Mouse (Mus musculus): ENCODE results near the gene Specc1.

Specc1 gene

GRCm38 (mm10) chr11:61967034-61967433 lies 10.5 kb downstream of the Specc1 start:
- DNase-seq (ENCODE audit: low spot score in 2 of 2) = no peak

- DNase-seq (ENCODE audit: low spot score in 2 of 2) = no peak
These were observed 12.3 kb downstream of the Specc1 start for GRCm38 (mm10) chr11:61968875-61969274.

- DNase-seq (ENCODE audit: low spot score in 2 of 2) = no peak
These were observed 14.3 kb downstream of the Specc1 start for GRCm38 (mm10) chr11:61970901-61971300.

- DNase-seq (ENCODE audit: low spot score in 2 of 2) = no peak
These were observed 15.1 kb downstream of the Specc1 start for GRCm38 (mm10) chr11:61971441-61972221.

GRCm38 (mm10) chr11:61974106-61974707 lies 17.6 kb downstream of the Specc1 start:
- DNase-seq (ENCODE audit: low spot score in 2 of 2) = no peak

- DNase-seq (ENCODE audit: low spot score in 2 of 2) = no peak
These were observed 19.2 kb downstream of the Specc1 start for GRCm38 (mm10) chr11:61975783-61976182.

- no peak for DNase-seq (ENCODE audit: low spot score in 2 of 2)
These were observed 24.7 kb downstream of the Specc1 start for GRCm38 (mm10) chr11:61981285-61981684.

- no peak for DNase-seq (ENCODE audit: low spot score in 2 of 2)
These were observed 26.3 kb downstream of the Specc1 start for GRCm38 (mm10) chr11:61982828-61983227.

GRCm38 (mm10) chr11:61986939-61987338 lies 30.4 kb downstream of the Specc1 start:
- DNase-seq (ENCODE audit: low spot score in 2 of 2) = no peak

- no peak for DNase-seq (ENCODE audit: low spot score in 2 of 2)
These were observed 33.1 kb downstream of the Specc1 start for GRCm38 (mm10) chr11:61989647-61990046.

GRCm38 (mm10) chr11:61991576-61991975 lies 35.0 kb downstream of the Specc1 start:
- no peak for DNase-seq (ENCODE audit: low spot score in 2 of 2)

GRCm38 (mm10) chr11:61992671-61993285 lies 36.2 kb downstream of the Specc1 start:
- DNase-seq (ENCODE audit: low spot score in 2 of 2) = no peak

- DNase-seq (ENCODE audit: low spot score in 2 of 2) = no peak
These were observed 42.9 kb downstream of the Specc1 start for GRCm38 (mm10) chr11:61999501-61999900.

GRCm38 (mm10) chr11:62000099-62000498 lies 43.5 kb downstream of the Specc1 start:
- no peak for DNase-seq (ENCODE audit: low spot score in 2 of 2)

GRCm38 (mm10) chr11:62001977-62002376 lies 45.4 kb downstream of the Specc1 start:
- no peak for DNase-seq (ENCODE audit: low spot score in 2 of 2)

GRCm38 (mm10) chr11:62004881-62005240 lies 48.3 kb downstream of the Specc1 start:
- DNase-seq (ENCODE audit: low spot score in 2 of 2) = no peak

GRCm38 (mm10) chr11:62005241-62005910 lies 48.8 kb downstream of the Specc1 start:
- DNase-seq (ENCODE audit: low spot score in 2 of 2) = no peak

- DNase-seq (ENCODE audit: low spot score in 2 of 2) = no peak
These were observed 49.3 kb downstream of the Specc1 start for GRCm38 (mm10) chr11:62005911-62006260.

- DNase-seq (ENCODE audit: low spot score in 2 of 2) = no peak
These were observed 50.1 kb downstream of the Specc1 start for GRCm38 (mm10) chr11:62006680-62007079.

GRCm38 (mm10) chr11:62007984-62008383 lies 51.4 kb downstream of the Specc1 start:
- no peak for DNase-seq (ENCODE audit: low spot score in 2 of 2)

GRCm38 (mm10) chr11:62010625-62011231 lies 54.2 kb downstream of the Specc1 start:
- DNase-seq (ENCODE audit: low spot score in 2 of 2) = no peak

- no peak for DNase-seq (ENCODE audit: low spot score in 2 of 2)
These were observed 55.5 kb downstream of the Specc1 start for GRCm38 (mm10) chr11:62012039-62012438.
